ENCODE assay signal across 8 mouse cellular contexts in genomic region chr4:124850261-124850913, GRCm38 (mm10). TPM values are rescaled to one million over a fixed set of nuclear protein-coding genes. Genes with fewer than 3 reads are reported as not detected.
DNase-seq lines count a peak whose midpoint lies in the region; ATAC-seq lines count a peak whose summit lies in the region.

Gene Yrdc (plus strand): TSS chr4:124850679.

- peak; percentile 83 for ATAC-seq in inflammation-experienced regulatory T-cells, adult 6 months
- ATAC-seq in megakaryocyte-erythroid progenitor cell, adult 5-6 weeks (replicated peaks; ENCODE audit: low FRiP score, low TSS enrichment, poor library complexity, severe bottlenecking): peak; percentile 73

- peak; percentile 85 for DNase-seq in adipocyte (ENCODE audit: low spot score)
- DNase-seq in embryo, embryonic 10 days (ENCODE audit: low spot score): peak; percentile 96
- DNase-seq in gastrocnemius, postnatal 14 days: peak; percentile 95
- DNase-seq in left cerebral cortex, postnatal 10 days (ENCODE audit: extremely low spot score in 1 of 2, low spot score in 2 of 2): peak; percentile 90 to 98
- peak; percentile 94 for DNase-seq in right cerebral cortex, postnatal 25 days
- DNase-seq in urinary bladder, postnatal 4 days (ENCODE audit: low spot score in 2 of 2): peak; percentile 91 to 94

- intact Hi-C loops in gastrocnemius, postnatal 14 days (cut with DNase I; ENCODE audit: low total_unique reads): loop anchor here (10.0 kb wide), 1 partner anchor 214 kb away; the partner anchor contains the start of genes Dnali1 and Snip1
- intact Hi-C loops in left cerebral cortex, postnatal 10 days (cut with DNase I): no loop called here

RNA-seq across cellular contexts. Expression of gene Yrdc, which starts in this region (rescaled TPM):
- 1 to 10 TPM; 7.9 to 8.4 TPM for total RNA-seq in gastrocnemius, postnatal 14 days (2021)
- 1 to 10 TPM; 2.8 to 5.3 (median 5.0) TPM for polyA plus RNA-seq in inflammation-experienced regulatory T-cells, adult 6 months (2017; shearing (Covaris generic))
- total RNA-seq in left cerebral cortex, postnatal 10 days (2021): 10 to 100 TPM; 27.9 to 33.3 TPM
- 32.1 and 62.2 TPM in 2 replicates for total RNA-seq in megakaryocyte-erythroid progenitor cell, adult 5-6 weeks (2014; fragmentation: Nextera tagmentation)
- total RNA-seq in megakaryocyte-erythroid progenitor cell, adult 5-6 weeks (2017): 15.5 and 30.5 TPM in 2 replicates

Comparison
In these comparisons a context has a peak if more than half of its experiments do, and no peak if none do; other contexts are left out.
1. Peak in every context shown above with its lines: DNase-seq and ATAC-seq.